Mouse (Mus musculus) CH12.LX (cell line): ENCODE results near the gene Dhrs4. TPM values are rescaled to one million over a fixed set of nuclear protein-coding genes. Genes with fewer than 3 reads are reported as not detected.

Source experiments
- DNase-seq: peaks from one replicate; pipeline ENCODE4 v3.0.0-alpha.2; 2013; ENCODE audit errors: extremely low read depth
- H3K27ac ChIP-seq: 2 replicates; pipeline ENCODE4 v1.5.1; 2012; ENCODE audit warnings: low read depth, mild to moderate bottlenecking, control low read depth, moderate library complexity; ENCODE audit not compliant: insufficient read depth
- H3K27me3 ChIP-seq: replicated peaks from 2 replicates; pipeline ENCODE3; 2012; ENCODE audit warnings: inconsistent platforms
- H3K36me3 ChIP-seq, 2 experiments: replicated peaks in 1 of 2; 2 replicates each; pipeline versions ENCODE3 to v1.6.1; 2012; ENCODE audit warnings: inconsistent platforms in 1 of 2, low read length in 1 of 2, mild to moderate bottlenecking in 1 of 2, mixed read lengths in 1 of 2, moderate library complexity in 1 of 2; ENCODE audit not compliant: control insufficient read depth in 1 of 2, insufficient read depth in 1 of 2
- H3K4me1 ChIP-seq, 2 experiments: 2 replicates each; pipeline ENCODE4 v1.6.1; 2012; ENCODE audit warnings: inconsistent platforms in 1 of 2, moderate library complexity in 1 of 2; ENCODE audit not compliant: insufficient read depth in 2 of 2, control insufficient read depth in 1 of 2
- H3K4me2 ChIP-seq: 2 replicates; pipeline ENCODE4 v1.6.1; 2012; ENCODE audit warnings: low read depth, mild to moderate bottlenecking, control low read depth; ENCODE audit not compliant: poor library complexity, insufficient read depth, severe bottlenecking
- H3K4me3 ChIP-seq, 3 experiments: fragments of 150-350 bp in 1 of 3; sonication (generic) in 1 of 3; replicated peaks in 1 of 3; 2 replicates each; pipeline versions ENCODE3 to v1.5.1; 2011 to 2012; ENCODE audit warnings: low read depth in 2 of 3, low read length in 2 of 3, mild to moderate bottlenecking in 2 of 3, moderate library complexity in 2 of 3, control low read depth in 1 of 3, improper control_type of control experiment in 1 of 3, inconsistent platforms in 1 of 3, mixed read lengths in 1 of 3; ENCODE audit not compliant: poor library complexity in 1 of 3
- H3K79me2 ChIP-seq: replicated peaks from 2 replicates; pipeline ENCODE4 v1.6.1; 2012; ENCODE audit warnings: mild to moderate bottlenecking, moderate library complexity; ENCODE audit not compliant: control insufficient read depth, poor library complexity, insufficient read depth, severe bottlenecking; ENCODE audit errors: extremely low read depth
- H3K9ac ChIP-seq: 2 replicates; pipeline ENCODE4 v1.6.1; 2012; ENCODE audit warnings: low read depth, mild to moderate bottlenecking, control low read depth, moderate library complexity; ENCODE audit not compliant: insufficient read depth
- H3K9me3 ChIP-seq: replicated peaks from 2 replicates; pipeline ENCODE3; 2012; ENCODE audit warnings: low read length, inconsistent platforms, mixed read lengths
- CHD2 ChIP-seq: IDR thresholded peaks from 2 replicates; pipeline ENCODE4 v1.6.1; 2011; ENCODE audit warnings: low read length, improper control_type of control experiment
- EP300 ChIP-seq: IDR thresholded peaks from 2 replicates; pipeline ENCODE4 v1.6.1; 2011; ENCODE audit warnings: low read length, improper control_type of control experiment
- GABPA ChIP-seq: IDR thresholded peaks from 2 replicates; pipeline ENCODE4 v1.6.1; 2012; ENCODE audit warnings: low read depth, low read length, improper control_type of control experiment, inconsistent platforms; ENCODE audit not compliant: insufficient replicate concordance
- HCFC1 ChIP-seq: IDR thresholded peaks from 2 replicates; pipeline ENCODE4 v1.6.1; 2012; ENCODE audit warnings: low read depth, mild to moderate bottlenecking, inconsistent platforms, low read length, improper control_type of control experiment
- JUND ChIP-seq: conservative IDR thresholded peaks from 2 replicates; pipeline ENCODE4 v1.6.1; 2011; ENCODE audit warnings: low read depth, low read length, improper control_type of control experiment
- KAT2A ChIP-seq: IDR thresholded peaks from 2 replicates; pipeline ENCODE4 v1.6.1; 2012; ENCODE audit warnings: low read length, improper control_type of control experiment, inconsistent platforms; ENCODE audit not compliant: insufficient replicate concordance
- MAX ChIP-seq: IDR thresholded peaks from 2 replicates; pipeline ENCODE4 v1.6.1; 2011; ENCODE audit warnings: low read length, improper control_type of control experiment
- MEF2A ChIP-seq: IDR thresholded peaks from 2 replicates; pipeline ENCODE4 v1.6.1; 2014; ENCODE audit warnings: low read depth, mild to moderate bottlenecking, inconsistent platforms, low read length, improper control_type of control experiment, borderline replicate concordance
- MYC ChIP-seq: IDR thresholded peaks from 2 replicates; pipeline ENCODE4 v1.6.1; 2011; ENCODE audit warnings: low read depth, mild to moderate bottlenecking, improper control_type of control experiment, low read length
- NELFE ChIP-seq: IDR thresholded peaks from 2 replicates; pipeline ENCODE4 v1.6.1; 2011; ENCODE audit warnings: low read depth, low read length, improper control_type of control experiment
- NRF1 ChIP-seq: IDR thresholded peaks from 2 replicates; pipeline ENCODE4 v1.6.1; 2014; ENCODE audit warnings: low read depth, mild to moderate bottlenecking, inconsistent platforms, low read length, improper control_type of control experiment, moderate library complexity
- POLR2A ChIP-seq: IDR thresholded peaks from 2 replicates; pipeline ENCODE4 v1.6.1; 2011; ENCODE audit warnings: low read depth, mild to moderate bottlenecking, improper control_type of control experiment, low read length
- POLR2AphosphoS2 ChIP-seq: IDR thresholded peaks from 2 replicates; pipeline ENCODE4 v1.6.1; 2011; ENCODE audit warnings: low read depth, low read length, improper control_type of control experiment
- SIN3A ChIP-seq: IDR thresholded peaks from 2 replicates; pipeline ENCODE4 v1.6.1; 2012; ENCODE audit warnings: low read length, improper control_type of control experiment, inconsistent platforms
- SMC3 ChIP-seq: IDR thresholded peaks from 2 replicates; pipeline ENCODE4 v1.6.1; 2011; ENCODE audit warnings: low read depth, low read length, improper control_type of control experiment
- TBP ChIP-seq: conservative IDR thresholded peaks from 2 replicates; pipeline ENCODE4 v1.6.1; 2011; ENCODE audit warnings: low read depth, low read length, improper control_type of control experiment
- UBTF ChIP-seq: IDR thresholded peaks from 2 replicates; pipeline ENCODE4 v1.6.1; 2012; ENCODE audit warnings: low read depth, mild to moderate bottlenecking, inconsistent platforms, low read length, improper control_type of control experiment, moderate library complexity
- USF1 ChIP-seq: IDR thresholded peaks from 2 replicates; pipeline ENCODE4 v1.6.1; 2014; ENCODE audit warnings: low read depth, mild to moderate bottlenecking, inconsistent platforms, low read length, improper control_type of control experiment
- ZC3H11A ChIP-seq: IDR thresholded peaks from 2 replicates; pipeline ENCODE4 v1.6.1; 2012; ENCODE audit warnings: low read depth, mild to moderate bottlenecking, inconsistent platforms, low read length, improper control_type of control experiment
- ZKSCAN1 ChIP-seq: IDR thresholded peaks from 2 replicates; pipeline ENCODE4 v1.6.1; 2012; ENCODE audit warnings: low read depth, inconsistent platforms, low read length, improper control_type of control experiment, borderline replicate concordance
- ZMIZ1 ChIP-seq: IDR thresholded peaks from 2 replicates; pipeline ENCODE4 v1.6.1; 2012; ENCODE audit warnings: low read depth, mild to moderate bottlenecking, inconsistent platforms, low read length, improper control_type of control experiment
- ZNF384 ChIP-seq: IDR thresholded peaks from 2 replicates; pipeline ENCODE4 v1.6.1; 2012; ENCODE audit warnings: low read depth, low read length, improper control_type of control experiment, inconsistent platforms
- dilution Hi-C: fragments of 300-500 bp; cut with MboI; formaldehyde crosslinking; loops from 2 replicates; pipeline ENCODE4 v1.14.3; 2020; ENCODE audit warnings: low sequenced_read_pairs; ENCODE audit not compliant: extremely low pct_unique_long_range_greater_than_20kb, extremely low pct_ligation_motif_present
- in situ Hi-C: fragments of 300-500 bp; cut with MboI; formaldehyde crosslinking; loops from 3 replicates; pipeline ENCODE4 v1.14.3; 2019; ENCODE audit warnings: low sequenced_read_pairs, low pct_ligation_motif_present, low pct_unique_long_range_greater_than_20kb, mixed read lengths
- polyA plus RNA-seq: library from polyadenylated mRNA; unstranded; fragments of >175 nt; gene quantifications from 2 replicates; pipeline ENCODE4 v1.2.1, GENCODE M21; 2012; ENCODE audit warnings: low read depth; ENCODE audit not compliant: insufficient read length
- total RNA-seq, 2 experiments: library from RNA; depleted of rRNA; stranded (reverse); fragments of 300-350 nt in 1 of 2; fragments of >200 nt in 1 of 2; gene quantifications; 2 replicates each; pipeline ENCODE4 v1.2.3; 2012 to 2014

Gene Dhrs4
- total and polyA plus RNA-seq, 3 experiments = 27.9 to 60.2 (median 37.3) TPM

DNA sequence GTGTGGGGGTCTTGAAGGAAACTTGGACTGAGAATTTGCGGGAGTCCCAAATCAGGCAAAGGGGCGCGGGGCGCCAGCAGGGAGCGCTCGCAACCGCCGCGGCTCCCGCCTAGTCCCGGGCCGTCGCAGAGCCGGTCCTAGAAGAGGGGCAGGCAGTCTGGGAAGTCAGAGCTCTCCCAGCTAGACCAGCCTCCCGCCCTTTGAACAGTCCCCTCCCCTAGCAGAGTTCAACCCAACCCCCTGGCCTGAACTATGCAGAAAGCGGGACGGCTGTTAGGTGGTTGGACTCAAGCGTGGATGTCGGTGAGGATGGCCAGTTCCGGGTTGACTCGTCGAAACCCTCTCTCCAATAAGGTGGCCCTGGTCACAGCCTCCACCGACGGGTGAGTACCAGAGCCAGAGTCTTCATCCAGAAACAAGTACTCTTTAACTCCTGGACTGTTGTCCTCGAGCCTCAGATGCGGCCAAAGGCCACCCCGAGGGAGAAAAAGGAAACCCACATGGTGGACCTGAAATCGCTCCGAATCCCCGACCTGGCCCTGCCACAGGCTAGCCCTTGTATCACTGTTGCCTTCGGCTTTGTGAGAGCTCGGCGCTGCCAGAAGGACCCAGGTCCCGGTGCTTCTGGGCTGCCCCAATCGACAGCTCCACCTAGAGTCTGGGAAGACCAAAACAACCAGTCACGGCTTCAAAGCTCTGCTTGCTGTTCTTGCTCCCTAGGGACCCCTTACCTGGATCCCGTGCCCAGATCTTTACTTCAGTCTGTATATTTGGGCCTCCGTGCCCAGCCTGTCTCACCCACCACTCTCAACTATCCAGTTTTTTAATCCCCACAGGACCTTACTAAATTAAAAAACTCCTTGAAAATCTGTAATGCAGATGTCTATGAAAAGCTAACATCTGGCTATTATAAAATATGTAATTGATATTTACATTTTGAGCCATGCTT lies at the start of gene Dhrs4 (continued):
- TF ChIP-seq EP300 = no peak; the same call in 1 of the 2 replicates
- TF ChIP-seq POLR2AphosphoS2 = peak; percentile 76; the same call in 1 of the 2 replicates

DNA sequence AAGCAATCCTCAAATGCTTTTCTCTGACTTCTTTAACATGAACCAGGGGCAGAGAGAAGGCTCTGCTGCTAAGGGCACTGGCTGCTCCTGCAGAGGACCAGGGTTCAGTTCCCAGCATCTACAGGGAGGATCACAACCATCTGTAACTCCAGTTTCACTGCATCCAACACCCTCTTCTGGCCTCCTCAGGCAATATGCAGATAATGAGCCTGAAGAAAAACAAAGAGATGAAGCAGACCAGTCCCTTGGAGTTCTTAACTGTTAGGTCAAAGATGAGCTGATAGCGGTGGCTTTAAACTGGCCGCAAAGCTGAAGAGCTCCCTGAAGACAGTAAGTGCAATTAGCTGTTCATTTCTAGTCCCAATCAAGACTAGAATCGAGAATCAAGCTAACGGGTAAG lies 48.3 kb upstream of the Dhrs4 start:
- no peak overlapping the region for H3K9ac ChIP-seq
- H3K4me1 ChIP-seq = no peaks in the 10 kb centered on the region
- no peak for DNase-seq
- H3K9me3 ChIP-seq = peaks cover 2% of the 10 kb centered on the region
- H3K27me3 ChIP-seq = peaks cover 1% of the 10 kb centered on the region
- TF ChIP-seq MAX (no peak), KAT2A (no peak), ZNF384 (no peak), CHD2 (no peak), UBTF (no peak), ZKSCAN1 (no peak), JUND (no peak), USF1 (no peak), SIN3A (no peak)
- no peak overlapping the region for H3K27ac ChIP-seq
- no peaks in the 10 kb centered on the region for H3K36me3 ChIP-seq
- in situ Hi-C loops (no loop called here), dilution Hi-C loops (no loop called here)
- H3K4me2 ChIP-seq = no peak overlapping the region
- H3K79me2 ChIP-seq = no peaks in the 10 kb centered on the region
- no peak overlapping the region for H3K4me3 ChIP-seq

DNA sequence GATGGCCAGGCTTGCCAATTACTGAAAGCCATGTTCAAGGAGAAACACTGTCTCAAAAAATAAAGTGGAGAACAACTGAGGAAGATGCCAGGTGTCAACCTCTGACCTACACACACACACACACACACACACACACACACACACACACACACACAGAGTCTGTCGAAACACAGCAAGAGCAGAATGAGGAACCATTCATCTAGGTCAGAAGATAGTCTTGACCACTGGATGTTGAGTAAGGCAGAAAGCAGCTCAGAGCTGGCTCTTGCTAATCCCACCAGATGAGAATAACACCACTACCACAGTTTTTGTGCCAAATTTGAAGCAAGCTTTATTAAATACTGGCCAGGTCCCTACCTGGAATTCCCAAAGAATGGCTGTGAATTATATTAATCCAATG lies 45.5 kb upstream of the Dhrs4 start:
- no peak overlapping the region for H3K27ac ChIP-seq
- H3K36me3 ChIP-seq = no peaks in the 10 kb centered on the region
- peaks cover 1% of the 10 kb centered on the region for H3K27me3 ChIP-seq
- TF ChIP-seq POLR2A (no peak), SIN3A (no peak), MEF2A (no peak), NELFE (no peak), USF1 (no peak), HCFC1 (no peak), KAT2A (no peak), ZC3H11A (no peak), JUND (no peak), NRF1 (no peak), EP300 (no peak), SMC3 (no peak), MAX (no peak), GABPA (no peak), MYC (no peak), TBP (no peak), ZKSCAN1 (no peak), ZMIZ1 (no peak)
- TF ChIP-seq, all 38 proteins: peak for 0
- DNase-seq = no peak
- in situ Hi-C loops (no loop called here), dilution Hi-C loops (no loop called here)
- no peak overlapping the region for H3K4me2 ChIP-seq
- H3K79me2 ChIP-seq = no peaks in the 10 kb centered on the region
- H3K4me1 ChIP-seq = peaks cover 0 to 2% of the 10 kb centered on the region in 2 experiments; a peak in 1 of 4 replicates
- H3K4me3 ChIP-seq = no peak overlapping the region
- H3K9ac ChIP-seq = no peak overlapping the region
- H3K9me3 ChIP-seq = peaks cover 2% of the 10 kb centered on the region
